Mouse (Mus musculus) embryonic facial prominence, embryonic 11.5 days (tissue): ENCODE data around the gene Terf2. TPM values are rescaled to one million over a fixed set of nuclear protein-coding genes. Genes with fewer than 3 reads are reported as not detected.
A peak's percentile ranks its signal among the peaks of the same experiment; 100 is the strongest.
"Not testable (repeated sequence)": the region's sequence is repeated elsewhere in the genome, so short reads cannot be mapped to it uniquely, and the experiment has no call there.

ENCODE experiments used
- ATAC-seq: fragments of 200-750 bp; cut with Nextera tagmentation; replicated peaks from 2 replicates; pipeline ENCODE4 v1.8.0; 2017; ENCODE audit warnings: low read depth; ENCODE audit not compliant: insufficient number of reproducible peaks, low FRiP score, low TSS enrichment
- DNase-seq: peaks from one replicate; pipeline ENCODE4 v3.0.0-alpha.2; 2015; ENCODE audit warnings: low spot score
- H3K27ac ChIP-seq: fragments of 300-500 bp; sonication (generic); replicated peaks from 2 replicates; pipeline ENCODE4 v1.5.1; 2014; ENCODE audit warnings: mild to moderate bottlenecking, low read depth, low read length, control low read depth
- H3K27me3 ChIP-seq: fragments of 300-500 bp; sonication (generic); 2 replicates; pipeline ENCODE4 v1.6.1; 2014; ENCODE audit warnings: mild to moderate bottlenecking, low read length, moderate library complexity, mixed read lengths; ENCODE audit not compliant: control insufficient read depth, insufficient read depth
- H3K36me3 ChIP-seq: fragments of 300-500 bp; sonication (generic); replicated peaks from 2 replicates; pipeline ENCODE4 v1.6.1; 2014; ENCODE audit warnings: low read depth, mild to moderate bottlenecking, low read length, moderate library complexity, mixed read lengths; ENCODE audit not compliant: control insufficient read depth, insufficient read depth
- H3K4me1 ChIP-seq: fragments of 300-500 bp; sonication (generic); 2 replicates; pipeline ENCODE4 v1.6.1; 2014; ENCODE audit warnings: low read length, mixed read lengths; ENCODE audit not compliant: control insufficient read depth, insufficient read depth
- H3K4me2 ChIP-seq: fragments of 300-500 bp; sonication (generic); 2 replicates; pipeline ENCODE4 v1.6.1; 2014; ENCODE audit warnings: low read depth, mild to moderate bottlenecking, control low read depth, low read length, moderate library complexity
- H3K4me3 ChIP-seq: fragments of 300-500 bp; sonication (generic); 2 replicates; pipeline ENCODE4 v1.5.1; 2014; ENCODE audit warnings: low read depth, low read length, control low read depth
- H3K9ac ChIP-seq: fragments of 300-500 bp; sonication (generic); replicated peaks from 2 replicates; pipeline ENCODE4 v1.6.1; 2014; ENCODE audit warnings: mild to moderate bottlenecking, control low read depth, low read length
- H3K9me3 ChIP-seq: fragments of 300-500 bp; sonication (generic); replicated peaks from 2 replicates; pipeline ENCODE4 v1.6.1; 2016; ENCODE audit warnings: mild to moderate bottlenecking, low read length, inconsistent platforms, mixed read lengths; ENCODE audit not compliant: control insufficient read depth
- WGBS: fragments of 180-500 bp; shearing (Covaris S2); extraction: QIAGEN DNeasy Blood & Tissue Kit; methylation state at CpG from one replicate; pipeline ENCODE4 v1.1.7; 2014; 5-methylcytosine and 5-hydroxymethylcytosine counted together
- polyA plus RNA-seq: library from polyadenylated mRNA; unstranded; fragments of >200 nt; fragmentation: Nextera tagmentation; extraction: Ambion mirVana; gene quantifications from 2 replicates; pipeline ENCODE4 v1.2.1, GENCODE M21; 2014

Terf2 gene
- polyA plus RNA-seq, 1 experiment from 2014 or later: 16.5 TPM

- no peak overlapping the region for H3K4me2 ChIP-seq
- H3K4me3 ChIP-seq: no peak overlapping the region
- H3K27ac ChIP-seq: no peak overlapping the region
- H3K9ac ChIP-seq: no peak overlapping the region
- WGBS: 80% methylated on average over 9 of the region's 9 CpGs
- no peak for ATAC-seq
- no peaks in the 10 kb centered on the region for H3K27me3 ChIP-seq
- no peaks in the 10 kb centered on the region for H3K4me1 ChIP-seq
- no peaks in the 10 kb centered on the region for H3K9me3 ChIP-seq
- H3K36me3 ChIP-seq: no peaks in the 10 kb centered on the region
- no peak for DNase-seq
Measured at GRCm38 (mm10) chr8:107110629-107111330, 14.4 kb upstream of the Terf2 start.

GRCm38 (mm10) chr8:107109816-107110435, 13.6 kb upstream of the Terf2 start:
- Histone ChIP-seq H3K9me3 (no peaks in the 10 kb centered on the region), H3K27me3 (no peaks in the 10 kb centered on the region), H3K4me1 (no peaks in the 10 kb centered on the region), H3K4me2 (no peak overlapping the region), H3K4me3 (no peak overlapping the region), H3K36me3 (no peaks in the 10 kb centered on the region), H3K9ac (no peak overlapping the region), H3K27ac (no peak overlapping the region)
- WGBS: 89% methylated on average over 5 of the region's 5 CpGs
- DNase-seq (no peak), ATAC-seq (no peak)

- Histone ChIP-seq H3K27me3 (no peaks in the 10 kb centered on the region), H3K27ac (no peak overlapping the region), H3K4me2 (no peak overlapping the region), H3K9me3 (no peaks in the 10 kb centered on the region), H3K4me3 (no peak overlapping the region; the same call in 1 of the 2 replicates), H3K9ac (peak overlapping the region; percentile 5; the same call in 1 of the 2 replicates), H3K36me3 (no peaks in the 10 kb centered on the region), H3K4me1 (no peaks in the 10 kb centered on the region)
- ATAC-seq (no peak), DNase-seq (no peak)
- WGBS: 56% methylated on average over 23 of the region's 23 CpGs
Measured at GRCm38 (mm10) chr8:107108978-107109720, 12.8 kb upstream of the Terf2 start.

DNA sequence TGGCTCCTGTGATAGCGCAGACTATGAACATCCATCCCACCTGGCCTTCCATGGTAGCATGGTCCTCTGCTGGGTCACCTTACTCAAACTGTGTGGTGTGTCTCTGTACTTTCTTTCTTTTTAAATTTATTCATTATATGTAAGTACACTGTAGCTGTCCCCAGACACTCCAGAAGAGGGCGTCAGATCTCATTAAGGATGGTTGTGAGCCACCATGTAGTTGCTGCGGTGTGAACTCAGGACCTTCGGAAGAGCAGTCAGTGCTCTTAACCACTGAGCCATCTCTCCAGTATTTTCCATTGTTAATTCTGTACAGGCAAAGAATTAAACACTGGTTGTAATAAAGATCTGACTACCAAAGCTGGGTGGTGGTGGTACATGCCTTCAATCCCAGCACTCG, 11.7 kb upstream of the Terf2 start:
- not testable (repeated sequence) for DNase-seq, H3K4me3 ChIP-seq, H3K36me3 ChIP-seq, ATAC-seq, H3K9ac ChIP-seq, H3K9me3 ChIP-seq, H3K27ac ChIP-seq, H3K27me3 ChIP-seq, H3K4me1 ChIP-seq, H3K4me2 ChIP-seq
- 94% methylated on average over 5 of the region's 5 CpGs for WGBS

DNA sequence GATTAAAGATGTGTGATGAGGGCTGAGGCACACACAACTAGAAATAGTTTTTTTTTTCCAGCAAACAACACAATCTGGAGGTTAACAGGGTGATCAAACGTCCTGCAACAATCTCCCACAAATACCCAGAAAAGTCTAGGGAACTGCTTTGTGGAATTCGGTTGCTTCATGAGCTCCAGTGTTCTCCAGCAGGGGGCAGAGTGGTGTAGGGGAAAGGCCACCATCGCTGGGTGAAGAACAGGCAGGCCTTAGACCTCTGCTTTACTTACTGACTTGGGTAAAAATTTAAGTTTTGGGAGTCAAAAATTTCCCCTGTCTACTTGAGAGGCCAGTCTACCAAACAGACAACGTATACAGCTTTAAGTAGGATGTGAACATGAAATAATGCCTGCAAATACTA, 8.2 kb upstream of the Terf2 start:
- DNase-seq: peak; percentile 88
- Histone ChIP-seq H3K36me3 (no peaks in the 10 kb centered on the region), H3K9me3 (no peaks in the 10 kb centered on the region), H3K4me1 (no peaks in the 10 kb centered on the region), H3K27me3 (no peaks in the 10 kb centered on the region), H3K4me3 (no peak overlapping the region), H3K4me2 (no peak overlapping the region), H3K27ac (no peak overlapping the region), H3K9ac (no peak overlapping the region)
- 7% methylated on average over 4 of the region's 4 CpGs for WGBS
- ATAC-seq: no peak

- Histone ChIP-seq H3K9me3 (no peaks in the 10 kb centered on the region), H3K9ac (no peak overlapping the region), H3K27ac (no peak overlapping the region), H3K4me1 (no peaks in the 10 kb centered on the region), H3K27me3 (no peaks in the 10 kb centered on the region), H3K4me2 (no peak overlapping the region), H3K36me3 (no peaks in the 10 kb centered on the region), H3K4me3 (no peak overlapping the region)
- 92% methylated on average over 2 of the region's 2 CpGs for WGBS
- DNase-seq (no peak), ATAC-seq (no peak)
Measured at GRCm38 (mm10) chr8:107100635-107101034, 4.3 kb upstream of the Terf2 start.

- H3K4me3 ChIP-seq: peak overlapping the region; percentile 76
- WGBS: under 1% methylated on average over 50 of the region's 53 CpGs
- H3K27me3 ChIP-seq: no peaks in the 10 kb centered on the region
- H3K36me3 ChIP-seq: no peaks in the 10 kb centered on the region
- H3K4me1 ChIP-seq: no peaks in the 10 kb centered on the region
- peak overlapping the region; percentile 81 for H3K27ac ChIP-seq
- H3K4me2 ChIP-seq: peak overlapping the region; percentile 56
- ATAC-seq: peak; percentile 71
- H3K9ac ChIP-seq: peak overlapping the region; percentile 88
- no peaks in the 10 kb centered on the region for H3K9me3 ChIP-seq
- peak; percentile 55 for DNase-seq
Measured at GRCm38 (mm10) chr8:107095717-107096365, 506 bp downstream of the Terf2 start.
